Mouse (Mus musculus): Measurements from ENCODE around the gene Mrps18a. TPM values are rescaled to one million over a fixed set of nuclear protein-coding genes. Genes with fewer than 3 reads are reported as not detected.

Gene Mrps18a
- polyA plus RNA-seq, 1 experiment from 2014 or later, result 128 TPM

DNA sequence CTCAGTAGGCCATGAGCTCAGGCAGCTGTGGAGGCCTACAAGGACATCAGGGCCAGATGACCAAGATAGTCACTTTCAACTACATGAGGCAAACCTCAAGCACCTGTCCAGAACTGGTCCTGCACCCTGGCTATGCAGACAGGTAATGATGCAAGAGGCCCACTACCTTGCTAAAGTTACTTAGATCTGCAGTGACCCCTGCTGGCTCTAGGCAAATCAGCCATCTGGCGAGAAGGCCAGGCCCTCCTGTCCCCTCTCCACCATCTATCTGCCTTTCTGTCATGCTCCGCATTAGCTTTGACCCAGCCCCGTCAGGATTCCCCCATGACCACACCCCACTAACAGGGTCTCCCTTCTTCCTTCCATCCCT is 35.7 kb upstream of the Mrps18a start:
- H3K4me3 ChIP-seq (ENCODE audit: control insufficient read depth in 1 of 2, insufficient read depth in 1 of 2, low read depth in 1 of 2, low read length in 2 of 2), result no peak overlapping the region
- H3K4me1 ChIP-seq (ENCODE audit: control insufficient read depth in 2 of 2, insufficient read depth in 2 of 2, low read length in 2 of 2), result peaks cover 8 to 9% of the 10 kb centered on the region in 2 experiments
- no peaks in the 10 kb centered on the region for H3K9me3 ChIP-seq (ENCODE audit: control insufficient read depth, low read length)
- H3K36me3 ChIP-seq (ENCODE audit: control insufficient read depth, insufficient read depth, low read length), result no peaks in the 10 kb centered on the region
- no peak overlapping the region for H3K27ac ChIP-seq (replicated peaks in 1 of 2; ENCODE audit: control insufficient read depth in 1 of 2, insufficient read depth in 1 of 2, low read depth in 2 of 2, low read length in 2 of 2)
- no peak overlapping the region for H3K9ac ChIP-seq (ENCODE audit: low read length)
- no peak for ATAC-seq (ENCODE audit: insufficient number of reproducible peaks, insufficient read depth, low FRiP score, low read depth)
- no peaks in the 10 kb centered on the region for H3K27me3 ChIP-seq (ENCODE audit: control insufficient read depth, insufficient read depth, low read length)
- no peak overlapping the region for H3K4me2 ChIP-seq (ENCODE audit: low read length)
- 44% methylated on average over 3 of the region's 3 CpGs for WGBS

DNA sequence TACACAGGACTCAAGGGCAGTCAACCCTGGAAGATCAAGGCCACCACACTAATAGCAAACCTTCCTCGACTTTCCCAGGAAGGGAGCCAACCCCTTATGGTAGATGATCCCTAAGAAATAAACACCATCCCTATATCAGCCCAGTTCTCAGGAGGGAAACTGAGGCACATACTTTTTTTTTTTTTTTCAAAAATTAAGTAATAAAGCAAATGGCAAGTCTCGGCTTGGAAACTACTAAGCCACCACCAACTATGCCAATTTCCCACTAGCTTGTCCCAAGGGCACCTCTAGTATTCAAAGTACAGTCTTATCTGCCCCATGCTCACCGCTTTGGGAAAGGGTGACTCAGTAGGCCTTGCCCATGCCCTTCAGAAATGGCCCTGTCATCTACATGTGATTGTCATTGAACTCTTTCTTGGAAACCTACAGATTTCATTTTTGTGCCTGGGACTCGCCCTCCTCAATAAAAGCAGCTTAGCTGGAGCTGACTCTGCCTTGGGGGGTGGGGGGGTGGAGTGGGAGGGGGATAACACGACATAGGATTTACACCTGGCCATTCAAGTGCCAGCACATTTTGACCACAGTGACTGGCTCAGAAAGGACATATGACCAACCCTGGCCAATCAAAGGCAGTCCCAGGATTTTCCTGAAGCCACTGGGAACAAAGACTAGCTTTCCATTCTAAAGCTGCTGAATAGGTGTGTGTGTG is 35.1 kb upstream of the Mrps18a start:
- no peaks in the 10 kb centered on the region for H3K9me3 ChIP-seq (ENCODE audit: control insufficient read depth, low read length)
- no peak for ATAC-seq (ENCODE audit: insufficient number of reproducible peaks, insufficient read depth, low FRiP score, low read depth)
- H3K4me1 ChIP-seq (ENCODE audit: control insufficient read depth in 2 of 2, insufficient read depth in 2 of 2, low read length in 2 of 2), result peaks cover 8 to 9% of the 10 kb centered on the region in 2 experiments
- H3K27me3 ChIP-seq (ENCODE audit: control insufficient read depth, insufficient read depth, low read length), result no peaks in the 10 kb centered on the region
- no peak overlapping the region for H3K4me3 ChIP-seq (ENCODE audit: control insufficient read depth in 1 of 2, insufficient read depth in 1 of 2, low read depth in 1 of 2, low read length in 2 of 2)
- no peak overlapping the region for H3K27ac ChIP-seq (replicated peaks in 1 of 2; ENCODE audit: control insufficient read depth in 1 of 2, insufficient read depth in 1 of 2, low read depth in 2 of 2, low read length in 2 of 2)
- 68% methylated on average over 5 of the region's 5 CpGs for WGBS
- no peaks in the 10 kb centered on the region for H3K36me3 ChIP-seq (ENCODE audit: control insufficient read depth, insufficient read depth, low read length)
- no peak overlapping the region for H3K4me2 ChIP-seq (ENCODE audit: low read length)
- no peak overlapping the region for H3K9ac ChIP-seq (ENCODE audit: low read length)

DNA sequence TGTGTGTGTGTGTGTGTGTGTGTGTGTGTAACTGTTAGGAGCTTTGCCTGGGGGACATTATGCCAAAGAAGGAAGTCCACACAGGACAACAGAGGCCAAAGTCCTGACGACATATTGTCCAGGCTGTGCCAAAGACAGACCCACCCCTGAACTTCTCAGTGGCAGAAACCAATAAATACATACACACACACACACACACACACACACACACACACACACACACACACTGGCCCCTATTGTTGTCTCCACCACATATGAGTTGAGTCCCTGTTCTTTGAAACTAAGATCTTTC is 34.6 kb upstream of the Mrps18a start:
- no peak for ATAC-seq (ENCODE audit: insufficient number of reproducible peaks, insufficient read depth, low FRiP score, low read depth)
- no peaks in the 10 kb centered on the region for H3K27me3 ChIP-seq (ENCODE audit: control insufficient read depth, insufficient read depth, low read length)
- WGBS, result 67% methylated on average over 1 of the region's 1 CpGs
- H3K9ac ChIP-seq (ENCODE audit: low read length), result no peak overlapping the region
- no peak overlapping the region for H3K4me3 ChIP-seq (ENCODE audit: control insufficient read depth in 1 of 2, insufficient read depth in 1 of 2, low read depth in 1 of 2, low read length in 2 of 2)
- no peaks in the 10 kb centered on the region for H3K9me3 ChIP-seq (ENCODE audit: control insufficient read depth, low read length)
- H3K4me1 ChIP-seq (ENCODE audit: control insufficient read depth in 2 of 2, insufficient read depth in 2 of 2, low read length in 2 of 2), result peaks cover 12 to 13% of the 10 kb centered on the region in 2 experiments
- H3K4me2 ChIP-seq (ENCODE audit: low read length), result no peak overlapping the region
- H3K27ac ChIP-seq (replicated peaks in 1 of 2; ENCODE audit: control insufficient read depth in 1 of 2, insufficient read depth in 1 of 2, low read depth in 2 of 2, low read length in 2 of 2), result no peak overlapping the region
- no peaks in the 10 kb centered on the region for H3K36me3 ChIP-seq (ENCODE audit: control insufficient read depth, insufficient read depth, low read length)

DNA sequence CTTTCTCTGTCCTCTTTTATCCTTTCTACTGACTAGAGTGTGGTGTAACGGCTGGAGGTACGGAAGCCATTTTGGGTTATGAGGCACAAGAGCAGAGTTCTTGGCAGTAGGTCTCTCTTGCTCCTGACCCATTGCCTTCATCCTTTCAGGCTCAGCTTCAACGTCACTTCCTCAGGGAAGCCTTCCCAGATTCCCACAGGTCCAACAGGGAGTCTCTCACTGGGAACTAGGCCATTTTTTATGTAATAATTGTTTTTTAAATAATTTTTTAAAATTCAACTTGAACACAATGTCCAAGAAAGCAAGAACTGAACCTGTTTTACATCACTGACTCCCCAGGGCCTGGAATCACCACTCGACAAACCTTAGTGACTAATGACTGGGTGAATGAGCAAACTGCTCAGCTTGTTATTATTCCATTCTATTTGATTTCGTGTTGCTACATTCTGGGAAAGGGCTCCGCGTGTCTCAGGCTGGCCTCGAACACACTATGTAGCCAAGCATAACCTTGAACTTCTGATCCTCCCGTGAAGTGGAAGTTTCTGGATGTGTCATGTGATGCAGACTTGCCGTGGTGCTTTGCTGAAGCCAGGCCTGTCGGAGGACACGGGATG is 32.8 kb upstream of the Mrps18a start:
- Histone ChIP-seq H3K27me3 (ENCODE audit: control insufficient read depth, insufficient read depth, low read length) (no peaks in the 10 kb centered on the region), H3K9me3 (ENCODE audit: control insufficient read depth, low read length) (no peaks in the 10 kb centered on the region), H3K27ac (replicated peaks in 1 of 2; ENCODE audit: control insufficient read depth in 1 of 2, insufficient read depth in 1 of 2, low read depth in 2 of 2, low read length in 2 of 2) (no peak overlapping the region), H3K4me1 (ENCODE audit: control insufficient read depth in 2 of 2, insufficient read depth in 2 of 2, low read length in 2 of 2) (peaks cover 19% of the 10 kb centered on the region in 2 experiments), H3K36me3 (ENCODE audit: control insufficient read depth, insufficient read depth, low read length) (no peaks in the 10 kb centered on the region), H3K9ac (ENCODE audit: low read length) (no peak overlapping the region), H3K4me3 (ENCODE audit: control insufficient read depth in 1 of 2, insufficient read depth in 1 of 2, low read depth in 1 of 2, low read length in 2 of 2) (no peak overlapping the region), H3K4me2 (ENCODE audit: low read length) (no peak overlapping the region)
- WGBS, result 86% methylated on average over 12 of the region's 12 CpGs
- no peak for ATAC-seq (ENCODE audit: insufficient number of reproducible peaks, insufficient read depth, low FRiP score, low read depth)

DNA sequence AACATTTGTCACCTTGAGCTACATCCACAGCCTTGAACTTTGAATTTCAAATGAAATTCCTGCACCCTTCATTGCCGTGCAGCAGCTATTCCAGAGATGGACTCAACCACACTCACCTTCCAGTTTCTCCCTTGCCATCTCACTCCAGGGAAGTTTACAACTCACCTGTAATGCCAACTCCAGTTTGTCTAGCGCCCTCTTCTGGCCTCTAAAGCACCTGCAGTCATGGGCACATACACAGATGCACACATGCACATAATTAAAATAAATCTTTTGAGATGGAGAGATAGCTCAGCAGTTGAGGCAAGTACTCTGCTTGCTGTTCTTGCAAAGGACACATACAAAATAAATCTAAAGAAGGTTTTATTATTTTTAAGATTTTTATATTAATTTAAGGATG is 31.7 kb upstream of the Mrps18a start:
- WGBS, result 67% methylated on average over 2 of the region's 2 CpGs
- H3K9ac ChIP-seq (ENCODE audit: low read length), result no peak overlapping the region
- no peak overlapping the region for H3K27ac ChIP-seq (replicated peaks in 1 of 2; ENCODE audit: control insufficient read depth in 1 of 2, insufficient read depth in 1 of 2, low read depth in 2 of 2, low read length in 2 of 2)
- no peak overlapping the region for H3K4me2 ChIP-seq (ENCODE audit: low read length)
- H3K4me1 ChIP-seq (ENCODE audit: control insufficient read depth in 2 of 2, insufficient read depth in 2 of 2, low read length in 2 of 2), result peaks cover 17 to 22% of the 10 kb centered on the region in 2 experiments
- no peaks in the 10 kb centered on the region for H3K9me3 ChIP-seq (ENCODE audit: control insufficient read depth, low read length)
- no peaks in the 10 kb centered on the region for H3K27me3 ChIP-seq (ENCODE audit: control insufficient read depth, insufficient read depth, low read length)
- H3K36me3 ChIP-seq (ENCODE audit: control insufficient read depth, insufficient read depth, low read length), result no peaks in the 10 kb centered on the region
- ATAC-seq (ENCODE audit: insufficient number of reproducible peaks, insufficient read depth, low FRiP score, low read depth), result no peak
- H3K4me3 ChIP-seq (ENCODE audit: control insufficient read depth in 1 of 2, insufficient read depth in 1 of 2, low read depth in 1 of 2, low read length in 2 of 2), result no peak overlapping the region

DNA sequence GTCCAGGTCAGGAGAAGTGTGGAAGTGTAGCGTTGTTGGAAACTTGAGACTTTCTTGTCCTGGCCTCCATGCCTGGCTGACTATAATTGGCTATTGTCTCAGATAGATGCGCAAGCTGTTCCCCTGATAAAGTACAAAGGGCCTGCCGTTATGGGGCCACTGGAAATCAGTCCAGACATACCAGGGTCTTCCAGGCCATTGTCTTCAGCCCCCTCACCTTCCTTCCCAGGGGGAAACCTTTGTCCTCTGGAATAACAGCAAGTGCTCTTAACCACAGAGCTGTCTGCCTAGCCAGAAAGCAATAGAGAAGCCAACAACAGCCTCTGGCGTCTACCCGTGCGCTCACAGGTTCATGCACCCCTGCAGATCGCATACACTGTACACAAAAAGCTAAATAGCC is 30.4 kb upstream of the Mrps18a start:
- H3K4me3 ChIP-seq (ENCODE audit: control insufficient read depth in 1 of 2, insufficient read depth in 1 of 2, low read depth in 1 of 2, low read length in 2 of 2), result no peak overlapping the region
- no peak overlapping the region for H3K9ac ChIP-seq (ENCODE audit: low read length)
- no peaks in the 10 kb centered on the region for H3K27me3 ChIP-seq (ENCODE audit: control insufficient read depth, insufficient read depth, low read length)
- no peak overlapping the region for H3K27ac ChIP-seq (replicated peaks in 1 of 2; ENCODE audit: control insufficient read depth in 1 of 2, insufficient read depth in 1 of 2, low read depth in 2 of 2, low read length in 2 of 2)
- ATAC-seq (ENCODE audit: insufficient number of reproducible peaks, insufficient read depth, low FRiP score, low read depth), result no peak
- no peaks in the 10 kb centered on the region for H3K36me3 ChIP-seq (ENCODE audit: control insufficient read depth, insufficient read depth, low read length)
- H3K4me2 ChIP-seq (ENCODE audit: low read length), result no peak overlapping the region
- whole genome bisulfite sequencing, result 57% methylated on average over 7 of the region's 7 CpGs
- H3K9me3 ChIP-seq (ENCODE audit: control insufficient read depth, low read length), result no peaks in the 10 kb centered on the region
- H3K4me1 ChIP-seq (ENCODE audit: control insufficient read depth in 2 of 2, insufficient read depth in 2 of 2, low read length in 2 of 2), result peaks cover 24% of the 10 kb centered on the region in 2 experiments

DNA sequence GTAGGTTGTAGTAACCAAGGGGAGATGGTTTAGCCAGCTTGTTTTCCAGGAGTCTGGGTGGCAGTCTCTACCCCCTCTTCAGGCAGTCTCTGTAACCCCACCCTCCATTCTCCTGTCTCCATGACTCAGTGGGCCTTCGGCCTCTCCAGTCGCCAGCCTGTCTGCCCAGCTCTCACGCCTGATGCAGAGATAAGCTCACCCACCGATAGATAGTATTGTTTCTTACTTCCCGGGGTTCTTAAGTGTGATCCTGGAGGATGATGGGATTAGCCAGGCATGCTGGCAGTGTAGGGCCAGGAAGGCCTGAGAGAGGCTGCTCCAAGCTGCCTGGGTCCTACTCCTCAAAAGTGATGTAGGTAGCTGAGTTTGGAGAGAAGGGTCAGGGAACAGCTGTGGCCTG is 29.7 kb upstream of the Mrps18a start:
- peaks cover 24% of the 10 kb centered on the region in 2 experiments for H3K4me1 ChIP-seq (ENCODE audit: control insufficient read depth in 2 of 2, insufficient read depth in 2 of 2, low read length in 2 of 2)
- no peak overlapping the region for H3K4me3 ChIP-seq (ENCODE audit: control insufficient read depth in 1 of 2, insufficient read depth in 1 of 2, low read depth in 1 of 2, low read length in 2 of 2)
- H3K4me2 ChIP-seq (ENCODE audit: low read length), result no peak overlapping the region
- no peak overlapping the region for H3K27ac ChIP-seq (replicated peaks in 1 of 2; ENCODE audit: control insufficient read depth in 1 of 2, insufficient read depth in 1 of 2, low read depth in 2 of 2, low read length in 2 of 2)
- H3K9me3 ChIP-seq (ENCODE audit: control insufficient read depth, low read length), result no peaks in the 10 kb centered on the region
- no peak overlapping the region for H3K9ac ChIP-seq (ENCODE audit: low read length)
- WGBS, result 28% methylated on average over 5 of the region's 5 CpGs
- ATAC-seq (ENCODE audit: insufficient number of reproducible peaks, insufficient read depth, low FRiP score, low read depth), result no peak; the same call in 1 of the 2 replicates
- H3K27me3 ChIP-seq (ENCODE audit: control insufficient read depth, insufficient read depth, low read length), result no peaks in the 10 kb centered on the region
- H3K36me3 ChIP-seq (ENCODE audit: control insufficient read depth, insufficient read depth, low read length), result no peaks in the 10 kb centered on the region

DNA sequence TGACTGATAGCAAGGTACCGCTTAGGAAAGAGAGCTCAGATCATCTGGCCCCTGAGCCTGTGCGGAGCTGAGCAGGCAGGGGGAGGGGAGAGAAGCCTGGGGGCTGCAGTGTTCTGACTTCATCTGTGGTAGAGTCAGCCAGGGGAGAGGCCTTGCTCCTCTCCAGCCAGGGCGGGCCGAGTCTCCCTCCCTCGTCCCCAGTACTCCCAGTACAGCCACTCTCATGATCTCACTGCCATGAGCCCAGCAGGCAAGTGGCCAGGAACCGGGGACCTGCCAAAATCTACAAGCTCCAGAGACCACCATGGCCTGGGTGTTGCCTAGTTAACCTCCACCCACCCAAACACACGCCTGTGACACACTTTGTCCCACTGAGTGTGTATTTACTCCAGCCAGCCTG is 29.1 kb upstream of the Mrps18a start:
- Histone ChIP-seq H3K4me1 (ENCODE audit: control insufficient read depth in 2 of 2, insufficient read depth in 2 of 2, low read length in 2 of 2) (peaks cover 24 to 28% of the 10 kb centered on the region in 2 experiments), H3K4me2 (ENCODE audit: low read length) (no peak overlapping the region), H3K27ac (replicated peaks in 1 of 2; ENCODE audit: control insufficient read depth in 1 of 2, insufficient read depth in 1 of 2, low read depth in 2 of 2, low read length in 2 of 2) (no peak overlapping the region), H3K27me3 (ENCODE audit: control insufficient read depth, insufficient read depth, low read length) (no peaks in the 10 kb centered on the region), H3K9me3 (ENCODE audit: control insufficient read depth, low read length) (no peaks in the 10 kb centered on the region), H3K9ac (ENCODE audit: low read length) (no peak overlapping the region), H3K36me3 (ENCODE audit: control insufficient read depth, insufficient read depth, low read length) (no peaks in the 10 kb centered on the region), H3K4me3 (ENCODE audit: control insufficient read depth in 1 of 2, insufficient read depth in 1 of 2, low read depth in 1 of 2, low read length in 2 of 2) (no peak overlapping the region)
- ATAC-seq (ENCODE audit: insufficient number of reproducible peaks, insufficient read depth, low FRiP score, low read depth), result no peak; the same call in 1 of the 2 replicates
- WGBS, result 28% methylated on average over 7 of the region's 7 CpGs
